Mouse (Mus musculus): ENCODE measurements around the gene Ecel1. TPM values are rescaled to one million over a fixed set of nuclear protein-coding genes. Genes with fewer than 3 reads are reported as not detected.

The Ecel1 gene
- total and polyA plus RNA-seq, 2 experiments from 2014 or later = 28.5 to 36.1 TPM

DNA sequence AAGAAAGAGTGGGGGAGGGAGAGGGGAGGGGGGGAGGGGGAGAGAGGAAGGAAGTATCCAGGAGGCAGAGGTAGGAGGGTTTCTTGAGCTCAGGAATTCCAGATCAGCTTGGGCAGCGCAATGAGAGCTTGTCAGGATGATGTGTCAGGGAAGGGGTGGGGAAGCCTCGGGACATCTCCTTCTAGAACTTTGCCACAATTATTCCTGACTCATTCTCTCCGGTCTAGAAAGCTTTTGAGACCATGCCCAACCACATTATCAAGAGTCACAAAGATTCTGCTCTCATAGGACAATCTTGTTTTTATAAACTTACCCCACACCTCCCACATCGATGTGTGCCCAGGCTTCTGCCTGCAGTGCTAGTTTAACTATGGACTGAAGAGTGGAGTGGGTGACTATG lies 24.5 kb downstream of the Ecel1 start:
- no peak for TF ChIP-seq CTCF (IDR thresholded peaks at IDR 0.05; ENCODE audit: low read depth)
- Histone ChIP-seq H3K27ac (ENCODE audit: low read depth, low read length) (no peak overlapping the region), H3K9ac (no peak overlapping the region), H3K36me3 (ENCODE audit: insufficient read depth) (no peaks in the 10 kb centered on the region), H3K27me3 (ENCODE audit: insufficient read depth, low read length) (peaks cover 13% of the 10 kb centered on the region), H3K4me1 (ENCODE audit: insufficient read depth) (no peaks in the 10 kb centered on the region), H3K4me3 (ENCODE audit: low read depth, low read length) (no peak overlapping the region), H3K4me2 (ENCODE audit: low read depth) (no peak overlapping the region), H3K9me3 (ENCODE audit: low read length) (no peaks in the 10 kb centered on the region)
- WGBS = 84% methylated on average over 4 of the region's 4 CpGs
- DNase-seq (no peak), ATAC-seq (no peak)

DNA sequence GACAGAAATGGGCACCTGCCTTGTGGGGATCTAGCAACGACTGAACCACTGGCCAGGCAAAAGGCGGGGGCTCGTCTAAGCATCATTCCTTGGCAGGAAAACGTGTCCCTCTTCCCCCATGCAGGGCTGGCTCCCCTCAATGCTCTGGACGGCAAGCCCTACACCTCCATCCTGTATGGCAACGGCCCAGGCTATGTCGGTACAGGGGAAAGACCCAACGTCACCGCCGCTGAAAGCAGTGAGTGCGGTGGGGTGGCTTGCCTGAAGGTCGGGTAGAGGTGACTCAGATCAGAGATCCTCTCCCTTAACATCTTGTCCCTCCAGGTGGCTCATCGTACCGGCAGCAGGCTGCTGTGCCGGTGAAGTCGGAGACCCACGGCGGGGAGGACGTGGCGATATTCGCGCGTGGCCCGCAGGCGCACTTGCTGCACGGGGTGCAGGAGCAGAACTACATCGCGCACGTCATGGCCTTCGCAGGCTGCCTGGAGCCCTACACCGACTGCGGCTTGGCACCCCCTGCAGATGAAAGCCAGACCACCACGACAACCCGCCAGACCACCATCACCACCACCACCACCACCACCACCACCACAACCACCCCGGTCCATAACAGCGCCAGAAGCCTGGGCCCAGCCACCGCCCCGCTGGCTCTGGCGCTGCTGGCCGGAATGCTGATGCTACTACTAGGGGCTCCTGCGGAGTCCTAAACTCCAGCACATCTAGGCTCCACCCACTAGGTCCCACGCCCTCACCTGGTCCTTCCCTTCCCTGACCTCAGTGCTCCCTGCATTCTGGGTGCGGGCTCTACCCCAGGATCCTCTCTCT lies 28.9 kb downstream of the Ecel1 start:
- no peak overlapping the region for H3K27ac ChIP-seq (ENCODE audit: low read depth, low read length)
- 6% methylated on average over 43 of the region's 43 CpGs for WGBS
- H3K9me3 ChIP-seq (ENCODE audit: low read length) = no peaks in the 10 kb centered on the region
- H3K9ac ChIP-seq = peak overlapping the region; percentile 25; the same call in 1 of the 2 replicates
- TF ChIP-seq CTCF (IDR thresholded peaks at IDR 0.05; ENCODE audit: low read depth) = no peak
- no peaks in the 10 kb centered on the region for H3K4me1 ChIP-seq (ENCODE audit: insufficient read depth)
- peak overlapping the region; percentile 27 for H3K4me3 ChIP-seq (ENCODE audit: low read depth, low read length)
- H3K36me3 ChIP-seq (ENCODE audit: insufficient read depth) = no peaks in the 10 kb centered on the region
- H3K4me2 ChIP-seq (ENCODE audit: low read depth) = peak overlapping the region; percentile 43
- H3K27me3 ChIP-seq (ENCODE audit: insufficient read depth, low read length) = peaks cover 15% of the 10 kb centered on the region
- peak; percentile 19 for DNase-seq
- peak; percentile 58 for ATAC-seq

DNA sequence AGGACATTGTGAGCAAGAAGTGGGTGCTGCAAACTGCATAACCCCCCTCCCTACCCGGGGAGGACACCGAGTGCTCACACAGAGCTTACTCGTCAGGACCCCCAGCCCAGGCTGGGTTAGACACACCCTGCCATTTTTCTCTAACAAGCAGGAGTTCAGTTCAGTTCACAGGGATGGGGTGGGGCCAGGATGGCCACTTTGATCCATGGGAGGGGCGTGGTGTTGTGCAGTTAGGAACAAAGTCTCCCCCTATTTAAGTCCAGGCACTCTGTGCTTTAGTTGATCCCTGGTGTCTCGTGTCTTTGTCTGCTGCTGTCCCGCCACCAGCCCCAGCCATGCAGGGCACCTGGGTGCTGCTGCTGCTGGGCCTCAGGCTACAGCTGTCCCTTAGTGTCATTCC lies 31.6 kb downstream of the Ecel1 start, which contains the start of gene Akp3:
Gene Akp3, plus strand, starts transcription at position 301 of the 400 bp plus-strand sequence.
- peaks cover 15% of the 10 kb centered on the region for H3K27me3 ChIP-seq (ENCODE audit: insufficient read depth, low read length)
- ATAC-seq (no peak), DNase-seq (no peak)
- H3K9ac ChIP-seq = no peak within 1 kb of the TSS
- no peaks in the 10 kb centered on the region for H3K9me3 ChIP-seq (ENCODE audit: low read length)
- no peaks in the 10 kb centered on the region for H3K36me3 ChIP-seq (ENCODE audit: insufficient read depth)
- H3K4me2 ChIP-seq (ENCODE audit: low read depth) = no peak within 1 kb of the TSS
- 71% methylated on average over 6 of the region's 6 CpGs for WGBS
- H3K27ac ChIP-seq (ENCODE audit: low read depth, low read length) = no peak within 1 kb of the TSS
- no peak within 1 kb of the TSS for H3K4me3 ChIP-seq (ENCODE audit: low read depth, low read length)
- H3K4me1 ChIP-seq (ENCODE audit: insufficient read depth) = no peaks in the 10 kb centered on the region
- no peak for TF ChIP-seq CTCF (IDR thresholded peaks at IDR 0.05; ENCODE audit: low read depth)

DNA sequence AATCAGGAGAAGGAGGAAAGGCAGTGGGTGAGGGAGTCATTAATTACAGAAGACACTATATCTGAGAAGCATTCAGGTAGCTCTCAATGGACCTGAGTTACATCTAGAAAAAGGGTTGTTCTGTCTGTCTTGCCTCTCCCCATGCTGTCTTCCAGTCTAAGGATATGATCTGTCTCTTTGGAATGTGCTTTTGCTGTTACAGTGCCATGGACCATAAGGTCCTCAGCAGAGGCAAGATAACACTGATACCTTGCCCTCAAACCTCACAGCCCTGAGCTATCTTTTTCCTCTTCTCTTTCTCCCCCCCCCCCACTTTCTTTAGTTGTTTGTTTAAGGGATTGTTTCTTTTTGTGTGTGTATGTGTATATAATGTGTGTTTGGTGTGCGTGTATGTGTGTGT lies 41.5 kb downstream of the Ecel1 start:
- no peak overlapping the region for H3K27ac ChIP-seq (ENCODE audit: low read depth, low read length)
- no peak overlapping the region for H3K4me3 ChIP-seq (ENCODE audit: low read depth, low read length)
- H3K9me3 ChIP-seq (ENCODE audit: low read length) = no peaks in the 10 kb centered on the region
- H3K9ac ChIP-seq = no peak overlapping the region
- H3K27me3 ChIP-seq (ENCODE audit: insufficient read depth, low read length) = no peaks in the 10 kb centered on the region
- no peak for TF ChIP-seq CTCF (IDR thresholded peaks at IDR 0.05; ENCODE audit: low read depth)
- DNase-seq (no peak), ATAC-seq (no peak)
- no peaks in the 10 kb centered on the region for H3K4me1 ChIP-seq (ENCODE audit: insufficient read depth)
- no peaks in the 10 kb centered on the region for H3K36me3 ChIP-seq (ENCODE audit: insufficient read depth)
- 85% methylated on average over 1 of the region's 1 CpGs for WGBS
- H3K4me2 ChIP-seq (ENCODE audit: low read depth) = no peak overlapping the region

DNA sequence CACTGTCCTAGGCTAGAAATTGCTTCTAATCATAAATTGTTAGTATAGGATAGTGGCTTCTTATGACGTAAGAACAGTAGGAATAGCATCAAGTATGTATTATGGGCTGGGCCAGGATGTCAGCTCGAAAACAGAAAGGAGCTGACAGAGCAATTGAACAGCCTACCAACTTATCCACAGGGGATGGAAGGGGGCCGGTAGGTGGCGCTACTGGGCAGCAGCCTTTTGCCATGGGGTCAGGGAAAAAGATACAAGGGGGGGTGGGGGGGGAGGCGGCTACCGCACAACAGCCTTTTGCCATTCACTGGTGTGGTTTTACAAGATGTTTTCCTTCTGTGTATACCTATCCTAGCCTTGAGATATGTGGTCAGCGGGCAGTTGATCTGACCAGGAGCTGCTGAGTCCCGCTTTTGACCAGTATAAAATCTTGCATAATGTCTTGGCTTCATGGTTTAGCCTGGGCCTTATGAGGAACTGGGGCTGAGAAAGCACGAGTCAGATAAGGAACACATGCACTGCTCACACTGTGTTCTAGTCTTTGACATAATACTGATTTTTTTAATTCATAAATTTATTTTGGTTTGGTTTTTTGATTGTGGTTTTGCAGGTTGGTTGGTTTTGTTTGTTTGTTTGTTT lies 44.5 kb downstream of the Ecel1 start:
- H3K4me3 ChIP-seq (ENCODE audit: low read depth, low read length) = no peak overlapping the region
- ATAC-seq (no peak), DNase-seq (no peak)
- WGBS = 38% methylated on average over 9 of the region's 9 CpGs
- H3K4me2 ChIP-seq (ENCODE audit: low read depth) = no peak overlapping the region
- no peak for TF ChIP-seq CTCF (IDR thresholded peaks at IDR 0.05; ENCODE audit: low read depth)
- no peak overlapping the region for H3K9ac ChIP-seq
- no peak overlapping the region for H3K27ac ChIP-seq (ENCODE audit: low read depth, low read length)
- H3K36me3 ChIP-seq (ENCODE audit: insufficient read depth) = no peaks in the 10 kb centered on the region
- no peaks in the 10 kb centered on the region for H3K9me3 ChIP-seq (ENCODE audit: low read length)
- no peaks in the 10 kb centered on the region for H3K4me1 ChIP-seq (ENCODE audit: insufficient read depth)
- H3K27me3 ChIP-seq (ENCODE audit: insufficient read depth, low read length) = no peaks in the 10 kb centered on the region

DNA sequence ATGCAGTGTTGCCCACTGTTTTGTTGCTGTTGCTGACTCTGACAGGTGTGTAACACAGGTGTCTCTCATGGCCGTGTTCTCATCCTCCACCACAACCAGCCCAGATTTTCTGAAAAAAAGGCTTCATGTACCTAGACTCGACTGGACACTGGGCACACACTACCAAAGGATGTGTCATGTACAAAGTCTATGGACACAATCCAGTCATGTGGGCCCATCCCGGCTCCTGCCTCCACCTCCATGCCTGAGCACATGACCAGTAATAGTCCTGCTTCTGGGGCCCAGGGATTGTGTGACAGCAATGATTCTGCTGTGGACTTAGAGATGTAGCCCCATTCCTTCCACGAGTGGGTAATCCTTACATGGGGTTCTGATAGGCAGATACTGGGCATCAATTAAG lies 47.8 kb downstream of the Ecel1 start:
- TF ChIP-seq CTCF (IDR thresholded peaks at IDR 0.05; ENCODE audit: low read depth) = no peak
- WGBS = 83% methylated on average over 4 of the region's 4 CpGs
- Histone ChIP-seq H3K36me3 (ENCODE audit: insufficient read depth) (no peaks in the 10 kb centered on the region), H3K4me2 (ENCODE audit: low read depth) (no peak overlapping the region), H3K27ac (ENCODE audit: low read depth, low read length) (no peak overlapping the region), H3K27me3 (ENCODE audit: insufficient read depth, low read length) (no peaks in the 10 kb centered on the region), H3K4me1 (ENCODE audit: insufficient read depth) (no peaks in the 10 kb centered on the region), H3K9me3 (ENCODE audit: low read length) (no peaks in the 10 kb centered on the region), H3K9ac (no peak overlapping the region), H3K4me3 (ENCODE audit: low read depth, low read length) (no peak overlapping the region)
- DNase-seq (no peak), ATAC-seq (no peak)

DNA sequence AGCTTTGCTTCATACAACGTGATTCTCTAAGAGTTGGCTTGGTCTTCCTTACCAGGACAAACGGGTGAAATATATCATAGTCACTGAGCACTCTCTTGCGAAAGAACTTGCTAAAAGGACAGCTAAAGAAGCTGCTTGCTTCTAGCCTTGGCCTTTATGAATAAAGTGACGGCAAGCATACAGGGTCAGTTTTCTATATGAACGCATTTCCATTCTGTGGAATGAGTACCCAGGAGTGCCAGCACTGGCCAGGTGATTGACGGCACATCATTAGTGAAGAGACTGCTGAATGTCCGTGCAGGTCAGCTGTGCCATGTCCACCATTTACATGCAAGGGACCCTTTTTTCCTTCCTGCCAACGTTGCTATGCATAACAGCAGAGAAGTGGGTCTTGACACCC lies 49.8 kb downstream of the Ecel1 start:
- H3K4me1 ChIP-seq (ENCODE audit: insufficient read depth) = no peaks in the 10 kb centered on the region
- no peaks in the 10 kb centered on the region for H3K9me3 ChIP-seq (ENCODE audit: low read length)
- H3K36me3 ChIP-seq (ENCODE audit: insufficient read depth) = no peaks in the 10 kb centered on the region
- H3K27me3 ChIP-seq (ENCODE audit: insufficient read depth, low read length) = no peaks in the 10 kb centered on the region
- no peak overlapping the region for H3K4me3 ChIP-seq (ENCODE audit: low read depth, low read length)
- 77% methylated on average over 8 of the region's 8 CpGs for WGBS
- TF ChIP-seq CTCF (IDR thresholded peaks at IDR 0.05; ENCODE audit: low read depth) = no peak
- ATAC-seq = no peak
- H3K27ac ChIP-seq (ENCODE audit: low read depth, low read length) = no peak overlapping the region
- H3K4me2 ChIP-seq (ENCODE audit: low read depth) = no peak overlapping the region
- H3K9ac ChIP-seq = no peak overlapping the region
- no peak for DNase-seq
